Mouse (Mus musculus): ENCODE measurements around the gene Cenpv. TPM values are rescaled to one million over a fixed set of nuclear protein-coding genes. Genes with fewer than 3 reads are reported as not detected.

Cenpv gene
- total and polyA plus RNA-seq, 3 experiments: 149 to 2,878 (median 178) TPM

DNA sequence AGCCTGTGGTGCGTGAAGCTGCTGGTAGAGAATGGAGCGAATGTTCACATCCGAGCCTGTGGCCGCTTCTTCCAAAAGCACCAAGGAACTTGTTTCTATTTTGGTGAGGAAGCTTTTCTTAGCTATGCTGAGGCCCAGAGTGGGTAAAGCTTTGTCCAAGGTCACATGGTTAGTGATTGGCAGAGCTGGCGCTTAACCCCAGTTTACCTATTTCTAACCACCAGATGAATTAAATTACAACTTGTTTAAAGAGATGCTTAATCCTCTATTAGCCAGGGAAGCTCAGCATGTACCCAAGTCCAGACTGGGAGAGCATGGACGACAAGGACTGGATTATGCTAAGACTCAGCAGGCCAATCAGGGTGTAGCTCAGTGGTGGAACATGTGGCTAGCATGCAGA lies 44.0 kb upstream of the Cenpv start:
- H3K9ac ChIP-seq (ENCODE audit: control insufficient read depth, low read depth, low read length, poor library complexity, severe bottlenecking): no peak overlapping the region
- H3K4me1 ChIP-seq (ENCODE audit: control insufficient read depth in 1 of 2, insufficient read depth in 2 of 2, low read length in 2 of 2): no peaks in the 10 kb centered on the region
- peaks cover 0 to 3% of the 10 kb centered on the region in 2 experiments; a peak in 3 of 4 replicates for H3K36me3 ChIP-seq (ENCODE audit: control insufficient read depth in 1 of 2, insufficient read depth in 2 of 2, low read length in 2 of 2)
- TF ChIP-seq POLR2AphosphoS2 (IDR thresholded peaks at IDR 0.05; ENCODE audit: low read length) (no peak), ZKSCAN1 (IDR thresholded peaks at IDR 0.05; ENCODE audit: low read depth, low read length) (no peak), USF1 (IDR thresholded peaks at IDR 0.05; ENCODE audit: low read depth, low read length) (no peak), RCOR1 (IDR thresholded peaks at IDR 0.05; ENCODE audit: low read depth, low read length) (no peak), MAFK (IDR thresholded peaks at IDR 0.05; ENCODE audit: borderline replicate concordance, low read depth, low read length) (no peak), ZC3H11A (IDR thresholded peaks at IDR 0.05; ENCODE audit: low read depth, low read length) (no peak), UBTF (IDR thresholded peaks at IDR 0.05; ENCODE audit: borderline replicate concordance, insufficient read depth, low read depth, low read length) (no peak), NRF1 (IDR thresholded peaks at IDR 0.05; ENCODE audit: insufficient read depth, low read depth, low read length, poor library complexity, severe bottlenecking) (no peak), MYB (IDR thresholded peaks at IDR 0.05; ENCODE audit: low read depth, low read length) (no peak), CTCF (IDR thresholded peaks at IDR 0.05 in 2 of 3, conservative IDR thresholded peaks at IDR 0.05 in 1 of 3; ENCODE audit: control insufficient read depth in 1 of 3, insufficient read depth in 1 of 3, low read depth in 2 of 3, low read length in 3 of 3, poor library complexity in 1 of 3, severe bottlenecking in 1 of 3) (no peak), CHD2 (IDR thresholded peaks at IDR 0.05; ENCODE audit: low read length) (no peak), BHLHE40 (IDR thresholded peaks at IDR 0.05; ENCODE audit: borderline replicate concordance, low read depth, low read length) (no peak), CHD1 (IDR thresholded peaks at IDR 0.05; ENCODE audit: low read depth, low read length) (no peak), ZMIZ1 (IDR thresholded peaks at IDR 0.05; ENCODE audit: low read depth, low read length) (no peak), TCF12 (IDR thresholded peaks at IDR 0.05; ENCODE audit: low read depth, low read length) (no peak)
- no peak overlapping the region for H3K27ac ChIP-seq (ENCODE audit: control insufficient read depth, low read depth, low read length)
- H3K4me3 ChIP-seq (ENCODE audit: control insufficient read depth in 1 of 2, insufficient read depth in 1 of 2, low read depth in 2 of 2, low read length in 2 of 2): no peak overlapping the region
- H3K79me2 ChIP-seq (ENCODE audit: control insufficient read depth, insufficient read depth, low read length, poor library complexity): no peaks in the 10 kb centered on the region
- DNase-seq (ENCODE audit: low read depth, low spot score): no peak
- no peaks in the 10 kb centered on the region for H3K9me3 ChIP-seq (replicated peaks; ENCODE audit: insufficient read depth, low read length)
- H3K27me3 ChIP-seq (ENCODE audit: control insufficient read depth in 1 of 2, insufficient read depth in 2 of 2, low read length in 2 of 2): no peaks in the 10 kb centered on the region

DNA sequence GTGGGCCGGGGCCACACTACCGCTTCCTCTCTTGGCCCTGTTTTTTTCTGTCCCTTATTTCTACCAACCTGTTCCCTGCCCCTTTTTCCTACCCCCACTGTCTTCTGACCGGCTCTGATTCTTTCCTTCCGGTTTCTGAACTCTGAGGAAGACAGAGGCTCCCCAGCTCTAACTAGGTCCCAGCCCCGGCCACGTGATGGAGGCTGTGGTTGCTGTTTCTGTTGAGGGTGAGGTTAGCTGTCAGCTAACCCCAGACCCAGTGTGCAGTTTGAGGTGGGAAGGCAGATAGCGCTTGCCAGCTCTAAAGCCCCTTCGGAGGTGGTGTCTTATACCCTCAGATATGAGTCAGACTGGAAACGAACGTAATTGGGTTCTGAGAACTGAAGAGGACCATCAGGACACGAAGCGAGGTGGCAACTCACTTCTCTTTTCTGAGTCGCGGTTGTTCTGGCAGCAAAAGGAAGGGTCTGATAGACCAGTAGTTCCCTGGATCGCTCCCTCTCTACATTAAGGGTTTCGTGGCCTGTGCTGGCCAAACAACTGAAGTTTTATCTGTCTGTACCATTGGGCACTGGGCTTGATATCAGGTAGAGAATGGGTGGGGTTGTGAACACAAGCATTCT lies 37.6 kb upstream of the Cenpv start:
- Histone ChIP-seq H3K36me3 (ENCODE audit: control insufficient read depth in 1 of 2, insufficient read depth in 2 of 2, low read length in 2 of 2) (peaks cover 0 to 13% of the 10 kb centered on the region in 2 experiments; a peak in 2 of 4 replicates), H3K27me3 (ENCODE audit: control insufficient read depth in 1 of 2, insufficient read depth in 2 of 2, low read length in 2 of 2) (no peaks in the 10 kb centered on the region), H3K4me3 (ENCODE audit: control insufficient read depth in 1 of 2, insufficient read depth in 1 of 2, low read depth in 2 of 2, low read length in 2 of 2) (peak overlapping the region; percentile 71 to 84), H3K79me2 (ENCODE audit: control insufficient read depth, insufficient read depth, low read length, poor library complexity) (no peaks in the 10 kb centered on the region; the same call in 1 of the 2 replicates), H3K4me1 (ENCODE audit: control insufficient read depth in 1 of 2, insufficient read depth in 2 of 2, low read length in 2 of 2) (peaks cover 0 to 21% of the 10 kb centered on the region in 2 experiments; a peak in 3 of 4 replicates), H3K9ac (ENCODE audit: control insufficient read depth, low read depth, low read length, poor library complexity, severe bottlenecking) (peak overlapping the region; percentile 67), H3K27ac (ENCODE audit: control insufficient read depth, low read depth, low read length) (peak overlapping the region; percentile 90), H3K9me3 (replicated peaks; ENCODE audit: insufficient read depth, low read length) (no peaks in the 10 kb centered on the region)
- peak; percentile 92 for DNase-seq (ENCODE audit: low read depth, low spot score)
- peak; percentile 25; the same call in 1 of the 2 replicates for TF ChIP-seq HCFC1 (IDR thresholded peaks at IDR 0.05; ENCODE audit: low read depth, low read length)
- TF ChIP-seq ELF1 (IDR thresholded peaks at IDR 0.05; ENCODE audit: low read depth, low read length): peak; percentile 60; the same call in 1 of the 2 replicates
- TF ChIP-seq MYB (IDR thresholded peaks at IDR 0.05; ENCODE audit: low read depth, low read length): peak; percentile 47; the same call in 1 of the 2 replicates
- no peak for TF ChIP-seq E2F4 (IDR thresholded peaks at IDR 0.05; ENCODE audit: borderline replicate concordance, low read depth, low read length)
- no peak for TF ChIP-seq MAFK (IDR thresholded peaks at IDR 0.05; ENCODE audit: borderline replicate concordance, low read depth, low read length)
- TF ChIP-seq MEF2A (IDR thresholded peaks at IDR 0.05; ENCODE audit: extremely low read depth, insufficient replicate concordance, low read depth, low read length, poor library complexity, severe bottlenecking): no peak
- TF ChIP-seq ZMIZ1 (IDR thresholded peaks at IDR 0.05; ENCODE audit: low read depth, low read length): no peak
- no peak for TF ChIP-seq UBTF (IDR thresholded peaks at IDR 0.05; ENCODE audit: borderline replicate concordance, insufficient read depth, low read depth, low read length)
- TF ChIP-seq MAX (IDR thresholded peaks at IDR 0.05; ENCODE audit: low read length): peak; percentile 94
- no peak for TF ChIP-seq JUND (IDR thresholded peaks at IDR 0.05; ENCODE audit: low read depth, low read length)
- TF ChIP-seq MXI1 (IDR thresholded peaks at IDR 0.05; ENCODE audit: low read depth, low read length): peak; percentile 92
- TF ChIP-seq GABPA (IDR thresholded peaks at IDR 0.05; ENCODE audit: low read depth, low read length): no peak
- TF ChIP-seq USF2 (IDR thresholded peaks at IDR 0.05; ENCODE audit: borderline replicate concordance in 1 of 2, insufficient read depth in 1 of 2, low read depth in 1 of 2, low read length in 2 of 2): peak; percentile 36 to 79; a peak in 2 of 4 replicates
- TF ChIP-seq CTCF (IDR thresholded peaks at IDR 0.05 in 2 of 3, conservative IDR thresholded peaks at IDR 0.05 in 1 of 3; ENCODE audit: control insufficient read depth in 1 of 3, insufficient read depth in 1 of 3, low read depth in 2 of 3, low read length in 3 of 3, poor library complexity in 1 of 3, severe bottlenecking in 1 of 3): no peak
- no peak for TF ChIP-seq SMC3 (IDR thresholded peaks at IDR 0.05; ENCODE audit: low read depth, low read length)
- no peak for TF ChIP-seq NELFE (IDR thresholded peaks at IDR 0.05; ENCODE audit: low read depth, low read length)
- peak; percentile 63; the same call in 1 of the 2 replicates for TF ChIP-seq TBP (IDR thresholded peaks at IDR 0.05; ENCODE audit: low read depth, low read length)
- no peak for TF ChIP-seq ZNF384 (IDR thresholded peaks at IDR 0.05; ENCODE audit: low read depth, low read length)
- TF ChIP-seq SIN3A (IDR thresholded peaks at IDR 0.05; ENCODE audit: low read length): peak; percentile 79

All from MEL (cell line).